Mouse (Mus musculus) heart, adult 8-10 months (tissue): ENCODE measurements at regions not wholly inside any gene's neighbourhood (a gene's known extent, or its start where the extent isn't known, plus 50 kb on each side); places are given as distances from the start of the nearest gene placed in this dataset.

Experiments used
- DNase-seq: peaks from one replicate; pipeline ENCODE4 v3.0.0; 2022; ENCODE audit warnings: low spot score

- DNase-seq: no peak
Measured at GRCm38 (mm10) chr13:52048777-52049176, 202.3 kb downstream of the Gadd45g start.

- DNase-seq: no peak
Measured at GRCm38 (mm10) chr13:52049249-52049648, 202.8 kb downstream of the Gadd45g start.

- DNase-seq: no peak
Measured at GRCm38 (mm10) chr13:52055741-52056140, 209.3 kb downstream of the Gadd45g start.

- no peak for DNase-seq
Measured at GRCm38 (mm10) chr13:52057456-52057855, 211.0 kb downstream of the Gadd45g start.

GRCm38 (mm10) chr13:52059756-52060417 lies 213.4 kb downstream of the Gadd45g start:
- DNase-seq: no peak

GRCm38 (mm10) chr13:52060418-52060870 lies 214.0 kb downstream of the Gadd45g start:
- DNase-seq: no peak

GRCm38 (mm10) chr13:52061454-52061853 lies 215.0 kb downstream of the Gadd45g start:
- DNase-seq: no peak

- no peak for DNase-seq
Measured at GRCm38 (mm10) chr13:52061881-52062280, 215.4 kb downstream of the Gadd45g start.

GRCm38 (mm10) chr13:52062576-52062975 lies 216.1 kb downstream of the Gadd45g start:
- no peak for DNase-seq

- DNase-seq: no peak
Measured at GRCm38 (mm10) chr13:52065274-52065673, 218.8 kb downstream of the Gadd45g start.

- DNase-seq: no peak
Measured at GRCm38 (mm10) chr13:52065720-52066119, 219.2 kb downstream of the Gadd45g start.

- no peak for DNase-seq
Measured at GRCm38 (mm10) chr13:52067048-52067447, 220.6 kb downstream of the Gadd45g start.

GRCm38 (mm10) chr13:52068886-52069439 lies 222.5 kb downstream of the Gadd45g start:
- no peak for DNase-seq

GRCm38 (mm10) chr13:52069714-52070113 lies 223.2 kb downstream of the Gadd45g start:
- no peak for DNase-seq

- no peak for DNase-seq
Measured at GRCm38 (mm10) chr13:52070731-52071663, 224.5 kb downstream of the Gadd45g start.

- DNase-seq: no peak
Measured at GRCm38 (mm10) chr13:52077616-52078015, 231.1 kb downstream of the Gadd45g start.

- no peak for DNase-seq
Measured at GRCm38 (mm10) chr13:52078561-52078960, 232.1 kb downstream of the Gadd45g start.

GRCm38 (mm10) chr13:52079678-52080246 lies 233.3 kb downstream of the Gadd45g start:
- DNase-seq: peak; percentile 86

GRCm38 (mm10) chr13:52083601-52084455 lies 237.3 kb downstream of the Gadd45g start:
- DNase-seq: no peak

- no peak for DNase-seq
Measured at GRCm38 (mm10) chr13:52085110-52085509, 238.6 kb downstream of the Gadd45g start.

- DNase-seq: no peak
Measured at GRCm38 (mm10) chr13:52088319-52088718, 241.8 kb downstream of the Gadd45g start.
